Mouse (Mus musculus): ENCODE measurements around the gene Mrps5.
"Not testable (repeated sequence)": the region's sequence is repeated elsewhere in the genome, so short reads cannot be mapped to it uniquely, and the experiment has no call there.

The Mrps5 gene

DNA sequence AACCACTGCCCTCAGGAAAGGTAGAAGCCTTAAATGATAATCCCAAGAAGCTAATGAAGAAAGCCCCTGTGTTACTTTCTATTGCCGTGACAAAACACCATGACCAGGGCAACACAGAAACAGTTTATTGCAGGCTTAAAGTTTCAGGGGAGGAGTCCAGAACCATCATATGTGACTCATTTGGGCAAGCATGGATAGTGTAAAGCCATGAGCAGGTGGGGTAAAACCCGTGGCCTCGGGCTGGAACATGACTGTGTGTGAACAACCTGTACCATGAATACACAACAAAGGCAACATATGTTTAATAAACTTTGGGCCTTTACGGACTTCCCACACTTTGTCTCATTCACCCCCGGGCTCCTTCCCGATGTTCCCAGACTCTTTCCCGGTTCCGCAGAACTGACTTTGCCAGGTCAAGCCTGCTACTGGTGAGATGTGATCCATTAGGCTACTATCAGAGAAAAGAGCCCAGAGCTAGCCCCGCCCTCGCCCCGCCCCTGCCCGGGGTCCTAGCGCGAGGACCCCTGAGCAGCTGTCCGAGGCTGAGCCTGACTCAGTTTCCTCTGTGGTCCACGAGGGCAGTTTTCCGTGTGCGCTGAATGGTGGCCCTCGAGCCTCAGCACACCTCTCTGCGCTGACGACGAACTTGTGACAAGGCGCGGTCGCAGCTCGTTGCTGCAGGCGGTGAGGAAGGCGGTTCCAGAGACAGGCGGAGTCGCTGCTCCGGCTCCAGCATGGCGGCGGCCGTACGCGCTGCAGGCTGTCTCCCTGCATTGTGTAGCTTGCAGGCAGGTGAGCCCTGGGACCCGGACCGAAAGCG lies at the start of gene Mrps5, which contains the start of gene Zfp661:
Gene Mrps5 (plus strand): TSS at position 529 of the 820 bp plus-strand sequence.
Gene Zfp661 (minus strand): TSS at position 401 of the 820 bp plus-strand sequence.
- peak; percentile 85 to 97 for DNase-seq (ENCODE audit: inconsistent age in 2 of 2, low spot score in 1 of 2)

DNA sequence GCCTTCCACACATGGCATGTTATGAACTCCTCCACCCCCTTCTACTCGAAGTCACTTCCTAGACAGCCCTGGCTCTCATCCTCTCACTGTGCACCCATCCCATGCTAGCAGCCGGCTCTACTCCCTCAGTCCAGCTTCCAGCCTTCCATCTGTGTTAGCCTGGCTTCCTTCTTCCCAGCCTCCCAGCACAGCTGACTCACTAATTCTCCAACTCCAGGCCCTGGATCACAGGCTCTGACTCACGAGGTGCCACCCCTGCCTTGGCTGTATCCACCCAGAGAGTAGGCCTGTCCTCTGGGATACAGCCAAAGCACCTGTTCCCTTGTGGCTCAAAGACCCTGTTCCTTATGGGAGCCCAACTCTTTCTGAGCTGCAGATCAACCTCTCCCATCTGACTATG lies 49.5 kb upstream of the Mrps5 start:
- DNase-seq (ENCODE audit: inconsistent age in 2 of 2, low spot score in 1 of 2), result peak; percentile 30 to 82

DNA sequence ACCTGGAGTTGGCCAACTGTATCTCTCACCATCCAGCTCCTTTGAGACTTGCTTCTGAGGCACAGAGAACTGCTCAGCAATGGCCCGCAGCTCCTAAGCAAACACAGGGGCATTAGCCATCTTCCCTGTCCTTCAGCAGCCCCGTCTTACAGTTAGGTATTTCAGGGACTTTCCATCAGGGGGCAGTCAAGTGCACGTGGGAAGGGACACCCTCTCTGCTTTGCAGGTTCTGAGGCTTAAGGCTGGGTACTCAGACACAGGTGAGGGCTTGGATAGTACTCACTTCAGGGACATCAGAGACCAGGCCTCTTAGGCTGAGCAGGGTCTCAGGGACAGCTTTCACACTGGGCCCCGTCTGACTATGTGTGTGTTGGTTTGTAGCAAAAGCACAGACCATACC lies 47.5 kb upstream of the Mrps5 start:
- peak in 1 of 2 experiments; percentile 47 for DNase-seq (ENCODE audit: inconsistent age in 2 of 2, low spot score in 1 of 2)

DNA sequence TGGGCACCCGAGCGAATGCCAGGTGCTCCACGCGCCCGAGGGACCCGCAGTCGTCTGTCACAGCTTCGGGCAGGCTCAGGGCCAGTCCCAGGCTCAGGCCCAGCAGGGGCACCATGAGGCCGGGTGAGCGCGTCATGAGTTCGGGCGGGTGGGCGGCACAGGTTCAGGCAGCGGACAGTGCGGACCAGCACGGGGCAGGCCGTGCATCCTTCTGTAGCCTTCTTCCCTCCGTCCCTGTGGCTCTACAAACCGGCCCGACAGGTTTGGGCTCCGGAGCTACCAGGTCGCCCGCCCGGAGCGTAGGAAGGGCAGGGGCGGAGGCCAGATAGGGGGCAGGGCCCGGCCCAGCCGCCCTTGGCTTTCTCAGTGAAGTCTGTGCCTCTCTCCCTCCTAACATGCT lies 45.8 kb upstream of the Mrps5 start, which contains the start of gene Prom2:
Gene Prom2 (minus strand): TSS at position 283 of the 400 bp plus-strand sequence.
- no peak for DNase-seq (ENCODE audit: inconsistent age in 2 of 2, low spot score in 1 of 2)

DNA sequence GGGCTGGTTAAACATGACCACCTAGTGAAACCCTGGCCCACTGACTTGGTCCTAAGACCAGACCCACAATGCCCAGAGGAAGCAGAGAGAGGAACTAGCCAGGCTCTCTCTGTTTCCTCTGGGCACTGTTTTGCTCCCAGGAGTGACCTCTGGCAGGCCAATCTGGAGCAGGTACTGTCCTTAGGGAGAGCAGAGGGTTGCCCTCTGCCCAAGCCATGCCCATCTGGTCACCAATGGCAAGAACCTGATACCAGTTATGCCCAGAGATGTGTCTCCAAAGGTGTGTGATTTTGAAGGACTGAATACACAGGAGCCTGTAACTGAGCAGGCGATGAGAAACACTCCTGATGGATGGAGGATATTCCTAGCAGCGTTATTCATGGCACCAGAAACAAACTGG lies 45.3 kb upstream of the Mrps5 start:
- DNase-seq (ENCODE audit: inconsistent age in 2 of 2, low spot score in 1 of 2), result no peak

DNA sequence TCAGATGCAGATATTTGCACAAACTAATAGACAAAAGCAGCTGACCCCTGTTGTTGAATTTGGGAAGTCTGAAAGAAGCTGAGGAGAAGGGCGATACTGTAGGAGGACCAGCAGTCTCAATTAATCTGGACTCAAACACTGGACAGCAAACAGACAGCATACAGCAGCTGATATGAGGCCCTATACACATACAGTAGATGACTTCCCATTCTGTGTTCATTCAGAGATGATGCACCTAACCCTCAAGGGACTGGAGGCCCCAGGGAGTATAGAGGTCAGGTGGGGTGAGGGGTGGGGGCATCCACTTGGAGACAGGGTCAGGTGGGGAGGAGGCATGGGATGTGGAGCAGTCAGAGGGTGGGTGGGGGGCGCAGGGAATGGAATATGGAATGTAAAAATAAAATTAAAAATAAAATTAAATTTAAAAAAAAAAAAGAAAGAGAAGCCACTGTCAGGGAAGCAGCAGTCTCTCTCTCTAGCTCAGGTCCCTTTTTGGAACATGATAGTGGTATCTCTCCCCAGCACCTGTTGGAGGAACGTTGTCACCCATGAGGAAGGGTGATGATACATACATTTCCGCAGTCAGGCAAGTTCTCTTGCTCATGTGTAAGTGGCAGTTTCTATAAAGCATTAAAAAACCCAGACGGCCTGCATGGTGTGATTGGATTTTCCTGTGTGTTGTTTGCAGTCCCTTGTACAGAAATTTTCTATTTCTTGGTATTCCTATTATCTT lies 38.5 kb upstream of the Mrps5 start:
- no peak for DNase-seq (ENCODE audit: inconsistent age in 2 of 2, low spot score in 1 of 2)

DNA sequence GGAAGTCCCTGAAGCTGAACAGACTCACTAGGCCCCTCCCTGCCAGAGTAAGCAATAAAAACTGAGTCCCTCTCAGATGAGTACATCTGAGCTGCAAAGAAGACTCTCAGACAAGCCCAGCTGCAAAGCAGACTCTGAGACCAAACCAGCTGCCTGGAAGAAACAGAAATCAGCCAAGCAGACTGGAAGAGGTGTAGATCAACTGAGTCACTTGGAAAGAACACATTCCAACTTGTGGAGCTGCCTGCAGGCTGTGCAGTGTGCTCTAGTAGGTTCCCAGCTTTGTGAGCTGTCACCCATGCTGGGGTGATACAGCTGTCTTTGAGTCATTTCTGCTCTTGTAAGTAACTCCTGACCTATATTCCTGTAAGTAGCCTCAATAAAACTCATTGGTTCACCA lies 37.3 kb upstream of the Mrps5 start:
- no peak for DNase-seq (ENCODE audit: inconsistent age in 2 of 2, low spot score in 1 of 2)

DNA sequence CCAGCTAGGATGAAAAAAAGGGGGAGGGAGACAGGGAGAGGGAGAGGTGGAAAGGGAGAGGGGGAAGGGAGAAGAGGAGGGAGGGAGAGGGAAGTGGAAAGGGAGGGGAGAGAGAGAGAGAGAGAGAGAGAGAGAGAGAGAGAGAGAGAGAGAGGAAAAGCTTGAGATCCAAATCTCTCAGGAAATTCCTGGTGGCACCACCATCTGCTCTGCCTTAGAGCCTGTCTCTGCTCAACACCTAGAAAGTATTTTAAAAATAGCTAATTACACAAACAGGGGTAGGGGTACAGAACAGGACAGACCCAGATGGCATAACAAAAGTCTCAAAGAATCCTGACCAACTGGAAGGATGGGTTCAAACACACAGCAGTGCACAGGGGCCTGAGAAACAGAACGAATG lies 36.6 kb upstream of the Mrps5 start:
- no peak for DNase-seq (ENCODE audit: inconsistent age in 2 of 2, low spot score in 1 of 2)

DNA sequence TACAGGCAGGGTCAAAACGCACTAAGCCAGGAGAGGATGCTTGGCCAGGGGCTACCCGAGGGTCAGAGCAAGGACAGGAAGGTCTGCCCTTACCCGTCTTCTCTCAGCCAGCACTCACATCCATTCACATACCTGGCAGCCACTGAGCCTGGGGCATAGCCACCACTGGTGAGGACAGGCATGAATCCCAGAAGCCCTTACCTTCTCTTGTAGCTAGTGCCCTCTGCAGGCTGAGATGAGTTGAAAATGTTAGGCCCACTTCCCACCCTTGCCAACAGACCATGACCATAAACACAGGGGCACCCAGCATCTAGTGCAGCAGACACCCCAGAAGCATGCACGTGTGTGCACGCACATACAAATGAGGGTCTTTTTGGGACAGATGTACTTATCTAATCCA lies 35.9 kb upstream of the Mrps5 start:
- DNase-seq (ENCODE audit: inconsistent age in 2 of 2, low spot score in 1 of 2), result no peak

DNA sequence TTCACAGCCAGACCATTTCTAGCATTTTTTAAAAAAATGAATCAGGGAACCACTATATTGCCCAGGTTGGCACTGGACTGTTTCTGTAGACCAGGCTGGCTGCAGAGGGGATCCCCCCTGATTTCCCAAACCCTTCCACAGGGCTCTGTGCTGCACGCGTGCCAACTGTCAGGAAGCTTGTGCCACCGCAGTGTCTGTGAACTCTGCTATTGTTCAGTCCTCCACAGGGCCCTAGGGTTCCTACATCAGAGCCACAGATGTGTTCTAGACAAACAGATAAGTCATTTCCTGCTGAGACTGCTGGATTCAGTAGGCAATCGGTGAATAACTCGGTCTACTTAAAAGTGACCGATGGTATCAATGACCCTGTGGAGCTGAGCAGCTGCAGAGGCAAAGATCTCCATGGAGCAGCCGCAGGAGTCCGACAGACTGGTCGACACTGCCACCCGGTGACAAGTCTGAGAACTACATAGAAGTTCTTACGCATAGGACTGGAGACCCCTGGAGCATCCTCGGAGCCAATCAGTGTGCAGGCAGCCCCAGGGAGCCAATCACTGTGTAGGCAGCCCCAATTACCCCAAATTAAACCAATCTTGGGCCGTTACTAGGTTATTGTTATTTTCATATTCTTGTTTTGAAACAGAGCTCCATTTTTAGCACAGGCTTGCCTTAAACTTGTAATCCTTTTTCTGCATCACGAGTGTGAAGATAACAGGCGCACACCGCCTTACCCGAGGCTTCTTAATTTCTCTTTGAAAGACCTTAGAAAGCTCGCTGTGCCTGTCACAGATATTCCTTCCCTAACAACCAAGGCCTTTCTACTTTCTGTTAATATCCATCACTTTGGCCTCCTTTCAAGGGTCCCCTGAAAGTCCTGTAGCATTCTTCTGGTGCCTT lies 27.7 kb upstream of the Mrps5 start:
- peak; percentile 72 to 91 for DNase-seq (ENCODE audit: inconsistent age in 2 of 2, low spot score in 1 of 2)

DNA sequence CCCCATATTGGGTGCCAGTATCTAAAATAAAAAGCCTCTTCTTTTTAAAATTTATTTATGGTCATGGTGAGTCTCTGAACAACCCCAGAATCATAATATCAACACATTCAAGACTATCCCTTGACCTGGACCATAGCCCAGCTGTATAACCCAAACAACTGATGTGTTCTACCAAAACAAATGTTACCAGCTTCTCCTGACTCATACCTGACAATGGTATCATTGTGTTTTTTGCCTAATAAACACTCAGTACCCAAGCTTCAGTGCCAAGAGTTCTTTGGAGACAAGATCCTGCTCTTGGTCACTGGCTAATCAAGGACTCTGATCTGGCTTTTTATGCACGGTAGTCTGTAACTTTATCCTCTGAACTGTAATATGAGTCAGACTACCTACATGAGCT lies 13.7 kb upstream of the Mrps5 start:
- DNase-seq (ENCODE audit: inconsistent age in 2 of 2, low spot score in 1 of 2), result no peak

DNA sequence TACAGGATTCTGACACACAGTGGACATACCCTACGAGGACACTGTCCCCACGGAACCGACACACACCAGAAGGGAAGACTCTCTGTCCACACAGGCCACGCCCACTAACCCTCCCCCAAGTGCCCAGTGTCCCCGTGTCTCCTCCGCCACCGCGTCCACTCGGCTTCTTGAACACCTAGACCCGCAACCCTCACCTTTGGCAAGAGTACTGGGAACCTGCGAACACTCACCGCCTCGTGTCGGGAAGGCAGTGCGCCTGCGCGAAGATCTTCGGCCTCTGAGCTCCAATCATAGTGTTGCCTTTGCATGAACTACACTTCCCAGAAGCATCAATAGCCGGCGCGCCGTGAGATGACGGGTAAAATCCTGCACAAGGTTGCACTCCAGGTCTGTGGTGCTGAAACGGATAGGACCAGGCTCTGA lies 2.6 kb upstream of the Mrps5 start:
- peak; percentile 95 to 98 for DNase-seq (ENCODE audit: inconsistent age in 2 of 2, low spot score in 1 of 2)

DNA sequence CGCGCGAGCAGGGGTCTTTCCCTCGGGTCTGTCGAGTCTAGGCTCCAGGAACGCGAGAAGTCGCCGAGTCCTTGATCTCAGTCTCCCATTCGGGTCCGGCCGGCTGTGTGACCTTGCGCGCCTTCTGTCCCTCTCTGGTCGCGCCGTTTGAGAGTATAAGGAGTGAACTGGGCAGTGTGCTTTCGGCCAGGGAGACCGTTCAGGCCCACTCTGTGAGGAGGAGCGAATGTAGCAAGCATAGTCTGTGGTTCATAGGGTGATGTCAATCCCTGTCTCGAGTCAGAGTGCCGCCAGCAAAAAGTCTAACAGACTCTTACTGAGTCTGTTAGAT lies 457 bp downstream of the Mrps5 start:
- no peak for DNase-seq (ENCODE audit: inconsistent age in 2 of 2, low spot score in 1 of 2)

DNA sequence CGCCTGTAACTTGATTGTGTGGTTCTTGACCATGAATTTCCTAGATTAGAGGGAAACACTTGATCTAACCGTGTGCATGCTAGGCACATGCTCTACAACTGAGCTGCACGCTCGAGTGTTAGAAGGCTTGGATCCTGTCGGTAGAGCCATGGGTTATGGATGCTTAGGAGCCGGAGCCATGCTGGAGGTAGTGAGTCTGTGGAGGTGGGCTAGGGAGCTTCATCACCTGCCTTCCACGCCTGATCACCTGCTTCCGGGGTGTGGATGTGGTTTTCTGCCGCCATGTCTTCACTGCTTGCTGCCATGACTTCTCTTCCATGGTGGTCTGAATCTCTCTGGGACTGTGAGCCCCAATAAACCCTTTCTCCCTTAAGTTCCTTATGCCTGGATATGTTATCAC lies 1.9 kb downstream of the Mrps5 start:
- no peak for DNase-seq (ENCODE audit: inconsistent age in 2 of 2, low spot score in 1 of 2)

DNA sequence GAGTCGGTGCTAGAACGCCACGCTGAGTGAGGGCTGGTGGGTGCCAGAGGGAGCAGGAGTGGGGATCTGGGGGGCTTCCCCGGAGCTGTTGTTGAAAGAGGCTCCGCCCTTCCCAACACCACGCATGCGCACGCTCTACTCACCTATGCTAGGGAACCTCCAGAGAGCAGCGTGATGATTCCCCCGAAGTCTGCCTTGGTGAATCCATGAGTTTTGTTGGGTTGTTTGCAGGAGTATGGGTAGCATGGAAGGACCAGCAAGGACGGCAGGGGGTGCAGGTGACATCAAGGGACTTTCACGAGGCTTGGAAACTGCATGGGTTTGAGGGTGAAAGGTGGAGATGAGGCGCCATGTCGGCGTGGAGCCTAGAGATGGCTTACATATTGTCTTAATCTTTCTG lies 3.2 kb downstream of the Mrps5 start:
- no peak for DNase-seq (ENCODE audit: inconsistent age in 2 of 2, low spot score in 1 of 2)

DNA sequence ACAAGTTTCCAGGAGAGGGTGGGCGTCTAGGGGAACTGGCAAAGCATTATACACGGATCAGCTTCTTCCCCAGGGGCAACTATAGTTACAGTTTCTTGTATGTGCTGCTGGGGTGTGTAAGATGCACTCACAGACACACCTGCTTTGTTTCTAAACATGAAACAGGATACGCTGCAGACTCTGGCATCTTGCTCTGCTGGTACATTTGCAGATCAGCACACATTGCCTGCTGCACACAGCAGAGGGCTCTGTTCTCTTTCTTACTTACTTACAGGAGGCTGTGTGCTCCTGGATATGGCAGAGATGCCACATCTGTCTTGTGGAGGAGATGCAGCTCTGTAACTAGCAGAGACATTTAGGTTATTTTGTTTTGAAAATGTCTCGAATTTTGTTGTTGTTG lies 3.8 kb downstream of the Mrps5 start:
- no peak for DNase-seq (ENCODE audit: inconsistent age in 2 of 2, low spot score in 1 of 2)

DNA sequence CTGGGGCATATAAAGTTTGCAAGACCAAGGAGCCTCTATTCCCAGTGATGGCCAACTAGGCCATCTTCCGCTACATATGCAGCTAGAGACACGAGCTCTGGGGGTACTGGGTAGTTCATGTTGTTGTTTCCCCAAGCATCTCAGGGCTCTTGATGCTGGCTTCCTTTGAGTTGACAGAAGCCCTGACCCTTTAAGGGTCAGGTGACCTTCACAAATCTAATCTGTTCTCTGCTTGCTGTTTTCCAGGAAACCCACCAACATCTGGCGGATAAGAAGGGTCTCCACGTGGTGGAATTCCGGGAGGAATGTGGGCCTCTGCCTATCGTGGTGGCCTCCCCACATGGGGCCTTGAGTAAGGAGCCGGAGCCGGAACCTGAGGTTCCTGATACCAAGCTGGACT lies 16.4 kb downstream of the Mrps5 start:
- not testable (repeated sequence) for DNase-seq (ENCODE audit: inconsistent age in 2 of 2, low spot score in 1 of 2)

DNA sequence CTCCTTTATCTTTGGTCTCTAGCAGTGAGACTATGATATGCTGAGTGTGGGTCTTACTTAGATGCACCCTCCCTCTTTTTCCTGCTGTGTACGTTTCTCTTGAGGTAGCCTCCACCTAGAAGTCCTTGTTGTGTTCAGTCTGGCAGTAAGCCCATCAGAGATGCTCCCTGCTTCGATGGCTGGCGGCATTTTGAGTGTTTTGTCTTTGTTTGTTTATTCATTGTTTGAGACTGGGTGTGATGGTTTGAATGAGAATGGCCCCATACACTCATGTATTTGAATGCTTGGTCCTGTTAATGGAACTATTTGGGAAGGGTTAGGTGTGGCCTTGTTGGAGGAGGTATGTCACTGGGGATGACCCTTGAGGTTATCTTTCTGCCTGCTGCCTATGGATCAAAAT lies 18.2 kb downstream of the Mrps5 start:
- DNase-seq (ENCODE audit: inconsistent age in 2 of 2, low spot score in 1 of 2), result no peak

DNA sequence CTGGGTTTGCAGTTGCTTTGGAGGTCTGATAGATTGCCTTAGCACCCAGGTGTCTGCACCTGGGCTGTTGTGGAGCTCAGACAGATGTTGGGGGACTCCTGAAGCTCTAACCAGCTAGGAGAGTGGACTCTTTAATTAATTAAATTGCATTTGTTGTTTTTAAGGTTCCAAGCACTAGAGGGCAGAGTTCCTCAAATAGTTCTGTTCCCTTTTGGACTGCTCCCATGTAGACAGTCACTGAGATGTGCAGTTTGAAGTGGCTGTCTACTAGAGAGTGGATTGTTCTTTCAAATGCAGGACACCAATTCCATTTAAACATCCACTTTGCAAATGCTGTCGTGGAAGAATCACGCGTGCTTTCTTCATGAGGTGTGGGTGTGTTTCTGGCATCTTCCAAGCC lies 21.2 kb downstream of the Mrps5 start:
- DNase-seq (ENCODE audit: inconsistent age in 2 of 2, low spot score in 1 of 2), result peak in 1 of 2 experiments; percentile 66

DNA sequence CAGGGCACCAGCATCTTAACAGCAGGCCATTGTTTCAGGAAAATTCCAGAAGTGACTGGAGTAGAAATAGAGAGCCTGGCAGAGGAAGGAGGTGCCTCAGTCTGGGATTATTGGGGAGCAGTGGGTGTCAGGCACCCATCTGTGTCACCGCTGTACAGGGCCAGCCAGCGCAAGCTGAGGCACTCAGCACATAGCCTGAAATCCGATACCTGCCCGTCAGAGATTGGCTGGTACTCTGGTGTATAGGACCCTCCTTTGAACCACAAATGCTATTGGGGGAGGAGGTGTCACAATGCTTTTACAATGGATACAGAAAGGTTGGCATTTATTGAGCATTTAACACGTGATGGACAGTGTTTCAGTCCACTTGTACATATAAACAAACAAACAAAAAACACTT lies 22.0 kb downstream of the Mrps5 start:
- DNase-seq (ENCODE audit: inconsistent age in 2 of 2, low spot score in 1 of 2), result no peak

DNA sequence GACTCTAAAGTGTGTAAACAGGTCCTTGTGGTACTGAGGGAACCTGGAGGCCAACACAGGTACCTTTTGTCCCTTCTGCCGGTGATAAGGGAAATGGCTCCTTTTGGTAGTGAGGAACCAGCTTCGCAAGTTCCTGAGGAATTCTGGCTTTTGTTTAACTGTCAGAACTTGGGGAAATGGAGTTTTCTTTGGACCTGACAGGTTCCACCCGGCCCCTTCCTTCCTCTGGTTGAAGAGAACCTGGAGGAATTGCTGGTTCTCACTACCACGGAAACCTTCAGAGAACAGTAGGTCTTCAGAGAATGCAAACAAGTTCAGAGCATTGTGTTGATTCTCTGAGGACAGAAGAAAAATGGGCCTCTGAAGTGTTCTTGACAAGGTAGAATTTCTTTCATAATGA lies 24.4 kb downstream of the Mrps5 start:
- no peak for DNase-seq (ENCODE audit: inconsistent age in 2 of 2, low spot score in 1 of 2)
